ENCODE assay signal across 8 mouse cellular contexts in the genomic region with DNA sequence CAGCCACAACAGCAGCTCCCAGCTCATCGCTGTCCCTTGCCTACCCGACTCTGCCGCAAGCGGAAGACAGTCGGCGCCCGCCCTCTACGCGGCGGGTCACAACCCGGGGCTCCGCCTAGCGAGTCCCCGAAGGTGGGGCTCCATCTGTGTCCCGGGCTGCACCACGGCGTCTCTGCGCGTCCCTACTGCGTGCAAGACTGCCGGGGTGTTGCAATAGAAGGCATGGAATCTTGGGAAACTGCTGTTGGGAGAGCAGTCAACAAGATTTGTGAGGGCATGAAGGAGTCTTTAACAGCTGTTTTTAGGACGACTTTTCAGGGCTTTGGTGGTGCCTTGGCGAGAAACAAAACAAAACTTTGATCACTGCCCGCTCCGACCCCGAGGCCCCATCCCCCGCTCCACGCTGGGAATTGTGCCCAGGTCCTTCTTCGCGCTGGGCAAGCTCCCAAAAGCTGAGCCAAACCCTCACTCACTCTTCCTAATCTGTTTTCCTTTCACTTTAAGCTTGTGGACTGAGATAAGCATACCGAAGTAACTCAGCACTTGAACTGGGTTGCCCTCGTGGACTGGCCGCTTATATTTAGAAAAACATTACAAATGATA. TPM values are rescaled to one million over a fixed set of nuclear protein-coding genes. Genes with fewer than 3 reads are reported as not detected.
DNase-seq lines count a peak whose midpoint lies in the region; ATAC-seq and TF ChIP-seq lines count a peak whose summit lies in the region.

Dhrs7 (minus strand) TSS at position 175 of the 603 bp plus-strand sequence.

- peak within 1 kb of the TSS; percentile 96 for H3K27ac ChIP-seq in bone marrow, adult 2 months (ENCODE audit: control insufficient read depth, insufficient read depth, low read depth, low read length, poor library complexity)
- peak within 1 kb of the TSS; percentile 81 for H3K27ac ChIP-seq in embryonic facial prominence, embryonic 15.5 days (replicated peaks)
- no peak within 1 kb of the TSS for H3K27ac ChIP-seq in limb, embryonic 13.5 days
- H3K27ac ChIP-seq in midbrain, embryonic 15.5 days = peak within 1 kb of the TSS; percentile 58
- H3K27ac ChIP-seq in spleen, adult 2 months (ENCODE audit: insufficient read depth, low read length) = peak within 1 kb of the TSS; percentile 63

- DNase-seq in 416B (ENCODE audit: low read depth) = peak; percentile 90
- peak; percentile 93 for DNase-seq in heart, adult 8-10 months (ENCODE audit: low spot score)
- peak; percentile 80 for DNase-seq in kidney, adult 9 months
- DNase-seq in spleen, adult 2 months (ENCODE audit: low read depth in 1 of 2, low spot score in 2 of 2) = peak; percentile 43 to 82

- H3K4me1 ChIP-seq in bone marrow, adult 2 months (ENCODE audit: control insufficient read depth, insufficient read depth, low read length) = peaks cover 5% of the 10 kb centered on the region
- peaks cover 4% of the 10 kb centered on the region for H3K4me1 ChIP-seq in embryonic facial prominence, embryonic 15.5 days
- H3K4me1 ChIP-seq in limb, embryonic 13.5 days = peaks cover 12% of the 10 kb centered on the region; the same call in 1 of the 2 replicates
- peaks cover 12% of the 10 kb centered on the region for H3K4me1 ChIP-seq in midbrain, embryonic 15.5 days
- H3K4me1 ChIP-seq in spleen, adult 2 months (ENCODE audit: control insufficient read depth, insufficient read depth, insufficient read length) = no peaks in the 10 kb centered on the region

- 1% methylated on average over 33 of the region's 33 CpGs for WGBS in bone marrow, adult 2 months
- WGBS in embryonic facial prominence, embryonic 15.5 days = 1% methylated on average over 33 of the region's 33 CpGs
- 3% methylated on average over 33 of the region's 33 CpGs for WGBS in limb, embryonic 13.5 days
- WGBS in midbrain, embryonic 15.5 days = 2% methylated on average over 33 of the region's 33 CpGs
- WGBS in spleen, adult 2 months = 1% methylated on average over 33 of the region's 33 CpGs

- H3K4me2 ChIP-seq in embryonic facial prominence, embryonic 15.5 days (replicated peaks) = peak within 1 kb of the TSS; percentile 78
- peak within 1 kb of the TSS; percentile 91 for H3K4me2 ChIP-seq in limb, embryonic 13.5 days (replicated peaks)
- H3K4me2 ChIP-seq in midbrain, embryonic 15.5 days = peak within 1 kb of the TSS; percentile 92

- H3K9ac ChIP-seq in embryonic facial prominence, embryonic 15.5 days = peak within 1 kb of the TSS; percentile 37
- peak within 1 kb of the TSS; percentile 72 for H3K9ac ChIP-seq in limb, embryonic 13.5 days
- H3K9ac ChIP-seq in midbrain, embryonic 15.5 days = peak within 1 kb of the TSS; percentile 73

- peak; percentile 95 for ATAC-seq in embryonic facial prominence, embryonic 15.5 days (ENCODE audit: insufficient number of reproducible peaks, low FRiP score, low TSS enrichment, low read depth)
- ATAC-seq in limb, embryonic 13.5 days (ENCODE audit: low FRiP score, low read depth) = peak; percentile 81
- peak; percentile 94 for ATAC-seq in midbrain, embryonic 15.5 days (replicated peaks)

- peak within 1 kb of the TSS; percentile 96 for H3K4me3 ChIP-seq in bone marrow, adult 2 months (replicated peaks; ENCODE audit: control insufficient read depth, low read depth, low read length)
- H3K4me3 ChIP-seq in embryonic facial prominence, embryonic 15.5 days (replicated peaks) = peak within 1 kb of the TSS; percentile 51
- peak within 1 kb of the TSS; percentile 62 for H3K4me3 ChIP-seq in limb, embryonic 13.5 days
- H3K4me3 ChIP-seq in midbrain, embryonic 15.5 days = peak within 1 kb of the TSS; percentile 70
- peak within 1 kb of the TSS; percentile 73 for H3K4me3 ChIP-seq in spleen, adult 2 months (ENCODE audit: extremely low read depth, insufficient read depth, insufficient read length)

- no peaks in the 10 kb centered on the region for H3K9me3 ChIP-seq in embryonic facial prominence, embryonic 15.5 days (replicated peaks)
- no peaks in the 10 kb centered on the region for H3K9me3 ChIP-seq in limb, embryonic 13.5 days
- no peaks in the 10 kb centered on the region for H3K9me3 ChIP-seq in midbrain, embryonic 15.5 days

- TF ChIP-seq CTCF in bone marrow, adult 2 months (IDR thresholded peaks at IDR 0.05; ENCODE audit: control insufficient read depth, insufficient read depth, low read length) = peak; percentile 28; the same call in 1 of the 2 replicates
- TF ChIP-seq CTCF in spleen, adult 2 months (IDR thresholded peaks at IDR 0.05; ENCODE audit: extremely low read depth, insufficient read depth, insufficient read length, insufficient replicate concordance) = no peak

- TF ChIP-seq POLR2A in bone marrow, adult 2 months (IDR thresholded peaks at IDR 0.05; ENCODE audit: borderline replicate concordance, control insufficient read depth, low read depth, low read length) = peak; percentile 89; the same call in 1 of the 2 replicates
- TF ChIP-seq POLR2A in spleen, adult 2 months (IDR thresholded peaks at IDR 0.05; ENCODE audit: low read depth, low read length) = no peak; the same call in 1 of the 2 replicates

- H3K27me3 ChIP-seq in embryonic facial prominence, embryonic 15.5 days = no peaks in the 10 kb centered on the region
- peaks cover 8% of the 10 kb centered on the region; the same call in 1 of the 2 replicates for H3K27me3 ChIP-seq in limb, embryonic 13.5 days
- no peaks in the 10 kb centered on the region for H3K27me3 ChIP-seq in midbrain, embryonic 15.5 days (replicated peaks)
- no peaks in the 10 kb centered on the region for H3K27me3 ChIP-seq in spleen, adult 2 months (ENCODE audit: control insufficient read depth, insufficient read depth, low read length)

- H3K36me3 ChIP-seq in embryonic facial prominence, embryonic 15.5 days = no peaks in the 10 kb centered on the region
- no peaks in the 10 kb centered on the region for H3K36me3 ChIP-seq in limb, embryonic 13.5 days
- no peaks in the 10 kb centered on the region for H3K36me3 ChIP-seq in midbrain, embryonic 15.5 days (replicated peaks)
- no peaks in the 10 kb centered on the region for H3K36me3 ChIP-seq in spleen, adult 2 months (ENCODE audit: control insufficient read depth, insufficient read depth, low read length)

RNA-seq across cellular contexts. Expression of gene Dhrs7, which starts in this region (rescaled TPM):
- polyA plus RNA-seq in bone marrow, adult 2 months (2011; ENCODE audit: insufficient read depth, insufficient read length, low replicate concordance, missing spikeins) = 19.2 and 49.6 TPM in 2 replicates
- 47.2 and 50.4 TPM in 2 replicates for polyA plus RNA-seq in embryonic facial prominence, embryonic 15.5 days (2015; fragmentation: Nextera tagmentation; extraction: Ambion mirVana)
- 10 to 100 TPM; 60.9 to 71.2 (median 69.3) TPM for total RNA-seq in heart, adult 8-10 months (2022)
- 11.4 and 14.2 TPM in 2 replicates for polyA plus RNA-seq in limb, embryonic 13.5 days (2015; fragmentation: Nextera tagmentation; extraction: Ambion mirVana)
- polyA plus RNA-seq in midbrain, embryonic 15.5 days (2015; fragmentation: Nextera tagmentation; extraction: Ambion mirVana) = 15.1 and 16.6 TPM in 2 replicates
- 14.6 and 14.8 TPM in 2 replicates for polyA plus RNA-seq in spleen, adult 2 months (2012; rRNA removed)
